Mouse (Mus musculus) thymus, postnatal 4 days (tissue): ENCODE measurements around the gene Casp9.
A peak's percentile ranks its signal among the peaks of the same experiment; 100 is the strongest.

Source experiments
- DNase-seq: peaks from one replicate; pipeline ENCODE4 v3.0.0; 2021

Casp9 gene

GRCm38 (mm10) chr4:141818861-141819260 lies 25.4 kb downstream of the Casp9 start:
- peak; percentile 6 for DNase-seq

GRCm38 (mm10) chr4:141819316-141819715 lies 25.9 kb downstream of the Casp9 start:
- DNase-seq, result peak; percentile 3

- peak; percentile 1 for DNase-seq
These were observed 27.8 kb downstream of the Casp9 start for GRCm38 (mm10) chr4:141821178-141821577.

GRCm38 (mm10) chr4:141822089-141822488 lies 28.7 kb downstream of the Casp9 start:
- DNase-seq, result peak; percentile 71

- DNase-seq, result peak; percentile 55
These were observed 29.6 kb downstream of the Casp9 start for GRCm38 (mm10) chr4:141822979-141823378.

GRCm38 (mm10) chr4:141826060-141826459 lies 32.6 kb downstream of the Casp9 start, which contains the start of gene Cela2a:
Gene Cela2a, minus strand, starts transcription at chr4:141826160.
- DNase-seq, result no peak

- no peak for DNase-seq
These were observed 34.0 kb downstream of the Casp9 start for GRCm38 (mm10) chr4:141827401-141827800.

GRCm38 (mm10) chr4:141828177-141828576 lies 34.8 kb downstream of the Casp9 start:
- no peak for DNase-seq

- no peak for DNase-seq
These were observed 37.0 kb downstream of the Casp9 start for GRCm38 (mm10) chr4:141830381-141830780.

- no peak for DNase-seq
These were observed 37.9 kb downstream of the Casp9 start for GRCm38 (mm10) chr4:141831361-141831760.

- DNase-seq, result no peak
These were observed 40.5 kb downstream of the Casp9 start for GRCm38 (mm10) chr4:141833911-141834310.

- no peak for DNase-seq
These were observed 41.2 kb downstream of the Casp9 start for GRCm38 (mm10) chr4:141834536-141835095.

- DNase-seq, result peak; percentile 4
These were observed 52.6 kb downstream of the Casp9 start, which contains the start of gene Ctrc for GRCm38 (mm10) chr4:141845999-141846398. Gene Ctrc, minus strand, starts transcription at chr4:141846359.

GRCm38 (mm10) chr4:141853437-141853836 lies 60.0 kb downstream of the Casp9 start:
- DNase-seq, result peak; percentile 76

- peak; percentile 84 for DNase-seq
These were observed 64.1 kb downstream of the Casp9 start for GRCm38 (mm10) chr4:141857422-141857930.

- DNase-seq, result no peak
These were observed 65.1 kb downstream of the Casp9 start for GRCm38 (mm10) chr4:141858501-141858900.

GRCm38 (mm10) chr4:141859351-141859750 lies 65.9 kb downstream of the Casp9 start:
- no peak for DNase-seq

GRCm38 (mm10) chr4:141860246-141860841 lies 66.9 kb downstream of the Casp9 start:
- no peak for DNase-seq

- DNase-seq, result no peak
These were observed 68.3 kb downstream of the Casp9 start for GRCm38 (mm10) chr4:141861591-141862295.

- no peak for DNase-seq
These were observed 69.5 kb downstream of the Casp9 start for GRCm38 (mm10) chr4:141862867-141863266.

- no peak for DNase-seq
These were observed 70.4 kb downstream of the Casp9 start for GRCm38 (mm10) chr4:141863726-141864280.

GRCm38 (mm10) chr4:141864506-141864905 lies 71.1 kb downstream of the Casp9 start:
- no peak for DNase-seq

GRCm38 (mm10) chr4:141865006-141865405 lies 71.6 kb downstream of the Casp9 start:
- DNase-seq, result no peak
